Mouse (Mus musculus) cerebellum, adult 11-12 months (tissue): ENCODE measurements around the gene Slc6a21.
A peak's percentile ranks its signal among the peaks of the same experiment; 100 is the strongest.

Experiments used
- DNase-seq: peaks from one replicate; pipeline ENCODE4 v3.0.0; 2022

Gene Slc6a21

GRCm38 (mm10) chr7:45322245-45322644 lies 44.9 kb downstream of the Slc6a21 start:
- no peak for DNase-seq

- DNase-seq, result no peak
These were observed 45.8 kb downstream of the Slc6a21 start for GRCm38 (mm10) chr7:45323069-45323468.

GRCm38 (mm10) chr7:45325800-45326199 lies 48.5 kb downstream of the Slc6a21 start:
- DNase-seq, result no peak

- DNase-seq, result no peak
These were observed 51.6 kb downstream of the Slc6a21 start for GRCm38 (mm10) chr7:45328841-45329475.

- no peak for DNase-seq
These were observed 54.2 kb downstream of the Slc6a21 start for GRCm38 (mm10) chr7:45331502-45331901.

GRCm38 (mm10) chr7:45332685-45333425 lies 55.5 kb downstream of the Slc6a21 start:
- peak; percentile 60 for DNase-seq

GRCm38 (mm10) chr7:45333431-45333982 lies 56.2 kb downstream of the Slc6a21 start, which contains the start of gene Trpm4:
Trpm4 (minus strand) TSS chr7:45333780.
- peak; percentile 64 for DNase-seq

- no peak for DNase-seq
These were observed 57.3 kb downstream of the Slc6a21 start for GRCm38 (mm10) chr7:45334605-45335004.

GRCm38 (mm10) chr7:45335056-45335455 lies 57.7 kb downstream of the Slc6a21 start, which contains the start of gene Hrc:
Hrc (plus strand) TSS chr7:45335290.
- no peak for DNase-seq

- DNase-seq, result no peak
These were observed 59.0 kb downstream of the Slc6a21 start for GRCm38 (mm10) chr7:45336319-45336718.

GRCm38 (mm10) chr7:45337469-45337868 lies 60.2 kb downstream of the Slc6a21 start:
- DNase-seq, result no peak

- DNase-seq, result no peak
These were observed 61.0 kb downstream of the Slc6a21 start for GRCm38 (mm10) chr7:45338161-45338911.
